Mouse (Mus musculus) kidney, adult 2 months (tissue): Measurements from ENCODE around the gene Rps18.

ENCODE experiments used
- CTCF ChIP-seq: fragments of 200-500 bp; conservative IDR thresholded peaks from 2 replicates; pipeline ENCODE4 v1.5.1; 2011; ENCODE audit warnings: low read depth, mild to moderate bottlenecking, control low read depth, low read length, moderate library complexity, mixed read lengths; ENCODE audit not compliant: insufficient read depth, insufficient read length
- POLR2A ChIP-seq: fragments of 200-500 bp; IDR thresholded peaks from one replicate; pipeline ENCODE4 v1.6.1; 2011; ENCODE audit warnings: low read depth, low read length, control low read depth

GRCm38 (mm10) chr17:34000150-34000537, 44.3 kb upstream of the Rps18 start, which contains the start of gene H2-K1:
- TF ChIP-seq CTCF (no peak), POLR2A (peak; percentile 98)
